Mouse (Mus musculus) gastrocnemius, adult 2 months (tissue): Measurements from ENCODE around the gene Armc2. TPM values are rescaled to one million over a fixed set of nuclear protein-coding genes. Genes with fewer than 3 reads are reported as not detected.

Experiments used
- DNase-seq: peaks from one replicate; pipeline ENCODE4 v3.0.0; 2022
- H3K27ac ChIP-seq: fragments of 200-600 bp; 2 replicates; pipeline ENCODE4 v1.8.1; 2022; ENCODE audit warnings: mild to moderate bottlenecking
- H3K4me3 ChIP-seq: fragments of 200-600 bp; 2 replicates; pipeline ENCODE4 v1.8.1; 2022; ENCODE audit warnings: mild to moderate bottlenecking, moderate library complexity
- CTCF ChIP-seq: fragments of 200-600 bp; IDR thresholded peaks from 2 replicates; pipeline ENCODE4 v1.8.1; 2022; ENCODE audit warnings: antibody characterized with exemption, mild to moderate bottlenecking, moderate library complexity
- intact Hi-C: fragments of 180-260 bp; cut with DNase I; formaldehyde crosslinking; loops from one replicate; pipeline ENCODE4 v1.15.1; 2025
- total RNA-seq, 2 experiments: library from RNA; stranded (reverse); gene quantifications; 2 replicates each; pipeline ENCODE4 v1.2.3; 2021

The Armc2 gene
- total RNA-seq, 2 experiments from 2014 or later = 0.23 to 0.84 TPM

GRCm38 (mm10) chr10:42004056-42004455, 14.2 kb downstream of the Armc2 start:
- no peak overlapping the region for H3K27ac ChIP-seq
- DNase-seq = no peak
- no peak overlapping the region for H3K4me3 ChIP-seq
- no peak for TF ChIP-seq CTCF
- intact Hi-C loops = no loop called here

GRCm38 (mm10) chr10:42003576-42003975, 14.7 kb downstream of the Armc2 start:
- no peak for DNase-seq
- no peak overlapping the region for H3K27ac ChIP-seq
- intact Hi-C loops = no loop called here
- no peak for TF ChIP-seq CTCF
- no peak overlapping the region for H3K4me3 ChIP-seq

DNA sequence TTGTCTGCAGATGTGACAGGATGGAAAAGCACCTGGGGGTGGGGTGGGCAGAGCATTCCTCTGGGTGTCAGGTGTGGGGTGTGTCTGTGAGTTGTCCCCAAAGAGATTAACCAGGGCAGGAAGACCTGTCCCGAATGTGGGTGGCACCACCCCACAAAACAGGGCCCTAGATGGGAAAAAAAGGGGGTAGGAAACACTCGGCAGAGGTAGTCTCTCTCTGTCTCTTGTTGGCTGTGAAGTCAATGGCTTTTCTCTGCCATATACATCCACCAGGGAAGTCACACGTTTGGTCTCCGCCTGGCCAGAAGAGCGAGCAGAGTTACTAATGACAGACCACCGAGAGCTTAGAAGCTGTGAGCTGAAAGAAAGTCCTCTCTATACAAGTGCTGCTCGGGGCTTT, 15.8 kb downstream of the Armc2 start:
- no peak for DNase-seq
- TF ChIP-seq CTCF = no peak
- Histone ChIP-seq H3K27ac (no peak overlapping the region), H3K4me3 (no peak overlapping the region)
- intact Hi-C loops = no loop called here

DNA sequence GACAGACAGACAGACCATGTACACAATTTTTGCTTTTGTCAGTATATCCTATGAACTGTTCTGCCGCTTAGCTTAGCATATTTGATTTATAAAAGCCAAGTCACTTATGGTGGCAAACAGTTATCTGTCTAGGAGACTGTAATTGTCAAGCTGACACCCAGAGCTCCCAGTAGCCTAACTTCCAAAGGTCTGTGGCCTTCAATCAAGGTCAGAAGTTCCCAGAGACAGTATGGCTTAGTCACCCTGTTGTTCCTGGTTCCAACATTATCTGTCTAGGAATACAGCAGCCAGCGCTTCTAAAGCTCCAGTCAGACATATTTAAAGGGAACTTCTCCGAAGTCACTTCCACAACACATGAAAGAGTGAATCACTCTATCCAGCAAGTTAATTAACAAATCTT, 17.0 kb downstream of the Armc2 start:
- no peak overlapping the region for H3K27ac ChIP-seq
- no peak overlapping the region for H3K4me3 ChIP-seq
- no peak for DNase-seq
- intact Hi-C loops = no loop called here
- no peak for TF ChIP-seq CTCF

- DNase-seq = no peak
- Histone ChIP-seq H3K4me3 (no peak overlapping the region), H3K27ac (no peak overlapping the region)
- no peak for TF ChIP-seq CTCF
- intact Hi-C loops = no loop called here
Observed at GRCm38 (mm10) chr10:41997691-41998178, 20.5 kb downstream of the Armc2 start.

GRCm38 (mm10) chr10:41996157-41996556, 22.1 kb downstream of the Armc2 start:
- intact Hi-C loops = no loop called here
- H3K4me3 ChIP-seq = no peak overlapping the region
- no peak for TF ChIP-seq CTCF
- no peak overlapping the region for H3K27ac ChIP-seq
- no peak for DNase-seq

DNA sequence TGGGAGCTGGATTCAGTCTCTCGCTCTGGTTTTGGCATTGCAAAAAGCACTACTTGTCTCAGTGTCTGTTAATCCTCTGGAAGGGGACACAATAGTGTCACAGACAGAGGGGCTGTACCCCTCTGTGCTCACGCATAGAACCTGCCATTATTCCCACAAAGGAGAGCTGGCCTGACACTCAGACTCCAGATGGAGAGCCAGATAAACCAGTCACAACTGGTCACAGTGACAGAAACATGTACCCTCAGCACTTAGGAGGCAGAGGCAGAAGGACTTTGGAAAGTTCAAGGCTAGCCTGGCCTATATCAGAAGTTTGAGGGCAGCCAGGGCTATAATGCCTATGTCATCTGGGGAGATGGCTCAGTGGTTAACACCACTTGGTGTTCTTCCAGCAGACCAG, 23.2 kb downstream of the Armc2 start:
- intact Hi-C loops = no loop called here
- Histone ChIP-seq H3K27ac (no peak overlapping the region), H3K4me3 (no peak overlapping the region)
- no peak for TF ChIP-seq CTCF
- DNase-seq = no peak

DNA sequence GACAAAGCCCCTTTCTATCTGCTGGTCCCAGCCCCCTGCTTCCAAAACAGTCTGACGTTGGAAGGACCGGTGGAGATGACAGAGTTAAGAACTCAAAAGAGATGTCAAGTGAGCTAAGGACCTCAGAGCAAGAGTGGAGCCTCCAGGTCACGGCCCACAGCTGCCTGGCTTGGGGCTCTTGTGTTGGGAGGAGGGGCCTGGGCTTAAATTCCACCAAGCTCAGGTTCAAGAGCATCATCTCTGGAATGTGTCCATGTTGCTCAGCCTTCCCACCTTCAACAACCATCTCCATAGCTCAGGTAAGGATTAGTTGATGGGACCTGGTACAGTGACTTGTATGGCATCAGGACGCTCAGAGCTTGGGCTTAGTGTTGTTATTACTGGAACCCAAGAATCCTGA, 23.7 kb downstream of the Armc2 start:
- no peak overlapping the region for H3K4me3 ChIP-seq
- H3K27ac ChIP-seq = no peak overlapping the region
- DNase-seq = no peak
- intact Hi-C loops = no loop called here
- TF ChIP-seq CTCF = no peak

DNA sequence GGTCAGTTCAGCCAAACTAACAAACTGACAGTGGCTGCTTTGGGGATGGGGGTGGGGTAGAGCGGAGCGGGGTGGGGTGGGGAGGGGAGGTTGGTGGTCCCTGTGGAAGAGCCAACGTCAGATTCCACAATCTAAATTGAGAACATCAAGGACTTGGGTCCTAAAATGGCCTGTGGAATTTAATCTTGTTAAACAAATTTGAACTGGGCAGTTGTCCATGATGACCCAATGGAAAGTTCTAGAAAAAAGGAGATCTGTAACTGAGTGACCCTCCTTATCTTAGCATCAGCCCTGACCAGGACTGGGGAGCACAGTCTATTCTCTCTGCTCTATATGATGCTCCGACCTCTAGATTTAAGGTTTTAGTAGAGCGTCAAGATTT, 26.2 kb downstream of the Armc2 start:
- intact Hi-C loops = no loop called here
- Histone ChIP-seq H3K27ac (peak overlapping the region; percentile 43; the same call in 1 of the 2 replicates), H3K4me3 (no peak overlapping the region)
- TF ChIP-seq CTCF = no peak
- DNase-seq = no peak

DNA sequence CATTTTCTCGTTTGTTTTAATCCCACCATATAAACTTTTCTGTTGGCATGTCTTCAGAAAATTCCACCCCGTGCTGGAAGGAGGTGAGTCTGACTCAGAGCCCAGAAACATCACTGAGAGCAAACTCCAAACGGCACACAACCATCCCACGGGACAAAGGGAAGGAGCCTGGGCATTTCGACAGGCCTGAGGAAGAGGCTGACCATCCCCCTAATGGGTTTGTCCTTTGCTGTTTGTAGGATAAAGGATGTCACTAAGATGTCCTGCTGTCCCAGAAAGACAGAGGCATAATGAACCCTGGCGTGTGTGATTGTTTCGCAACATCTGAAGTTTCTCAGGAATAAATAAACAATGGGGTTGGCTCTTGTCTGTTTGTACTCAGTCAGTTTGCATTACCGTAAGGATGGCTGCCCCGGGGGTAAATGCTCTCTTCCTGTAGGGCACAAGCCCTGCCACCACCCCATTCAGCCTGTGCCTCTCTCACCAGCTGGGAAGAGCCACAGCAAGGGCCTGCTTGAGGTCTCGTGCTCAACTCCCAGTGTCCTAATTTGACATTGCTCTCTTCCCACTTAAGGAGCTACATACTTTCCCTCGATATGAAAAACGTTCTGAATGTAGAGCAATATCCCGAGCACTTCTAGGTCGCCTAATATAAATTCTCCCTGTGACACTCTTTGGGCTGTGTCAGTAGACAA, 26.7 kb downstream of the Armc2 start:
- intact Hi-C loops = no loop called here
- TF ChIP-seq CTCF = no peak
- DNase-seq = no peak
- no peak overlapping the region for H3K4me3 ChIP-seq
- peak overlapping the region; percentile 43 for H3K27ac ChIP-seq

DNA sequence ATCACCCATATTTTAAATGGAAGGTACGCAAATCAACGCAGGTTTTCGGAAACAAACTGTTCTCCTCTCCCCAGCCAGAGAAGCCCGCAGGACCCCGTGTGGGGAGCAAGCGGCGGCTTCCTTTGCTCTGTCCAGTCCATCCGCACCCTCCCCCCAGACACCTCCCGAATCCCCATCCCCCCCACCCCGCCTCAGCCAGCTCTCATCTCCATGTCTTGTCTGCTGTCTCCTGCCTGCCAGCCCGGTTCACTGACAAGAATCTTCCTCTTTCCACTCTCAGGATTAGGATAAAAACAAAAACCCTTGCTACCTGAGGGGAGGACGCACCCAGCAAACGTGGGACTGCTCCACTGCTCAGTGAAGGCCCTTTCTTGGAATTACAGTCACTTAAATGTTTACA, 27.3 kb downstream of the Armc2 start:
- no peak for TF ChIP-seq CTCF
- peak overlapping the region; percentile 43 for H3K27ac ChIP-seq
- no peak for DNase-seq
- no peak overlapping the region for H3K4me3 ChIP-seq
- intact Hi-C loops = no loop called here

DNA sequence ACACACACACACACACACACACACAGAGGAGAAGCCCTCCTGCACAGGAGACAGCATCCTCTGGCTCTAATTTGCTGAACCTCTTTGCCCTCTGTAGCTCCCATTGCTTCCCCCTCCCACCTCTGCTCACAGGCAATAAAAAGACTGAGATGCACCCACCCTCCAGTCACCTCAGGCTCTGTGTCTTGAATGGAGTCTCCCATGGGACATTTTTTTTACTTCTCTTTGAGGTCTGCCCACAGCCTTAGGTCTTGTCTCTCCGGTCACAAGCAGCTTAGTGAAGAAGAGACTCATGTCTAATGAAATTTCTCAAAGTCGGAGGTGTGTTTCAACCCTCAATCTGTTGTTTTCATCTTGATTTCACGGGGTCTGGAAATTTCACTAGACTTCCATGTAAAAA, 29.3 kb downstream of the Armc2 start:
- H3K27ac ChIP-seq = no peak overlapping the region
- intact Hi-C loops = loop anchor here (10.0 kb wide), 1 partner anchor 746 kb away; no protein-coding TSS in a partner anchor
- no peak for DNase-seq
- H3K4me3 ChIP-seq = no peak overlapping the region
- no peak for TF ChIP-seq CTCF

DNA sequence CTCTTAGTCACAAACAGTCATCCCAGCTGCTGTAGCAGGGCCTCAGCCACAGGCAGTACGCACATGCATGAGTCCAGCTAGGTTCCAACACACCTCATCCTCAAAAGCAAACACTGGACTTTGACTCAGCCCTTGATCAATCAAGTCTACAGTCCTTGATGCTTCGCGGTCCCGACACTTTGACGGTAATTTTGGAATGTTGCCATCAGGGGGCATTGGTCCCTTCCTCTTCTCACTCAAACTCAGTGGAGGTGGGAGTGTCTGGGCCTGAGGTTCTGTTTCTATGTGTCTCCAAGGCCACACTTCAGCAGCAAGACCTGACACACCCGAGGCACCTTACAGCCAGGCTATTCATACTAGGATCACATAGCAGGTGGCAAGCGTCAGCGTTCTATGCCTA, 32.1 kb downstream of the Armc2 start:
- no peak overlapping the region for H3K4me3 ChIP-seq
- H3K27ac ChIP-seq = no peak overlapping the region
- TF ChIP-seq CTCF = no peak
- intact Hi-C loops = loop anchor here (10.0 kb wide), 1 partner anchor 749 kb away; no protein-coding TSS in a partner anchor
- DNase-seq = no peak

GRCm38 (mm10) chr10:41984221-41984620, 34.0 kb downstream of the Armc2 start:
- no peak overlapping the region for H3K27ac ChIP-seq
- no peak for TF ChIP-seq CTCF
- intact Hi-C loops = loop anchor here (5.0 to 10.0 kb wide), 4 partner anchors 48 to 751 kb away; partner anchors contain the start of gene Foxo3
- DNase-seq = no peak
- H3K4me3 ChIP-seq = no peak overlapping the region
